Mouse (Mus musculus) cortical plate, adult 2 months (tissue): ENCODE measurements around the gene Vamp2. TPM values are rescaled to one million over a fixed set of nuclear protein-coding genes. Genes with fewer than 3 reads are reported as not detected.

Source experiments
- H3K27ac ChIP-seq: fragments of 200-500 bp; 2 replicates; pipeline ENCODE4 v1.5.1; 2012; ENCODE audit warnings: low read length, control low read depth, inconsistent platforms; ENCODE audit not compliant: insufficient read depth
- H3K4me1 ChIP-seq: fragments of 200-500 bp; 2 replicates; pipeline ENCODE4 v1.6.1; 2011; ENCODE audit warnings: low read length; ENCODE audit not compliant: control insufficient read depth, insufficient read depth
- H3K4me3 ChIP-seq: fragments of 200-500 bp; 2 replicates; pipeline ENCODE4 v1.5.1; 2011; ENCODE audit warnings: mild to moderate bottlenecking, low read length, control low read depth; ENCODE audit not compliant: insufficient read depth
- CTCF ChIP-seq: fragments of 200-500 bp; IDR thresholded peaks from 2 replicates; pipeline ENCODE4 v1.5.1; 2011; ENCODE audit warnings: mild to moderate bottlenecking, control low read depth, low read length; ENCODE audit not compliant: insufficient read depth; ENCODE audit errors: extremely low read depth
- POLR2A ChIP-seq: fragments of 200-500 bp; IDR thresholded peaks from 2 replicates; pipeline ENCODE4 v1.6.1; 2011; ENCODE audit warnings: mild to moderate bottlenecking, low read length, control low read depth; ENCODE audit not compliant: insufficient read depth; ENCODE audit errors: extremely low read depth
- polyA plus RNA-seq: library from polyadenylated mRNA; depleted of rRNA; stranded (reverse); fragments of >200 nt; gene quantifications from 2 replicates; pipeline ENCODE4 v1.2.3, GENCODE M21; 2012

The Vamp2 gene
- polyA plus RNA-seq, 1 experiment: 1,156 TPM

GRCm38 (mm10) chr11:69098039-69098761 is 9.9 kb downstream of the Vamp2 start:
- H3K27ac ChIP-seq: peak overlapping the region; percentile 98

GRCm38 (mm10) chr11:69098762-69099091 is 10.4 kb downstream of the Vamp2 start:
- TF ChIP-seq CTCF: no peak
- TF ChIP-seq POLR2A: peak; percentile 84
- H3K27ac ChIP-seq: peak overlapping the region; percentile 98
- H3K4me3 ChIP-seq: peak overlapping the region; percentile 68
- H3K4me1 ChIP-seq: peaks cover 4% of the 10 kb centered on the region

More at GRCm38 (mm10) chr11:69098039-69098761, 9.9 kb downstream of the Vamp2 start:
- Histone ChIP-seq H3K4me3 (peak overlapping the region; percentile 68), H3K4me1 (peaks cover 4% of the 10 kb centered on the region)
- TF ChIP-seq CTCF (no peak), POLR2A (no peak)

GRCm38 (mm10) chr11:69099177-69099914 is 11.1 kb downstream of the Vamp2 start:
- Histone ChIP-seq H3K4me3 (peak overlapping the region; percentile 68), H3K4me1 (peaks cover 4% of the 10 kb centered on the region), H3K27ac (peak overlapping the region; percentile 86)
- TF ChIP-seq POLR2A (no peak), CTCF (no peak)

GRCm38 (mm10) chr11:69099915-69100345 is 11.6 kb downstream of the Vamp2 start:
- TF ChIP-seq POLR2A (peak; percentile 93), CTCF (no peak)
- Histone ChIP-seq H3K4me1 (peaks cover 4% of the 10 kb centered on the region), H3K27ac (peak overlapping the region; percentile 86), H3K4me3 (peak overlapping the region; percentile 68)

GRCm38 (mm10) chr11:69100639-69101360 is 12.5 kb downstream of the Vamp2 start:
- TF ChIP-seq CTCF (no peak), POLR2A (no peak)
- Histone ChIP-seq H3K4me1 (peaks cover 4% of the 10 kb centered on the region), H3K4me3 (peak overlapping the region; percentile 68), H3K27ac (peak overlapping the region; percentile 61)

- Histone ChIP-seq H3K4me3 (no peak overlapping the region), H3K27ac (no peak overlapping the region), H3K4me1 (peaks cover 4% of the 10 kb centered on the region)
- TF ChIP-seq CTCF (no peak), POLR2A (no peak)
Measured at GRCm38 (mm10) chr11:69101604-69102402, 13.5 kb downstream of the Vamp2 start.

GRCm38 (mm10) chr11:69102403-69102725 is 14.1 kb downstream of the Vamp2 start:
- no peak overlapping the region for H3K27ac ChIP-seq
- peaks cover 4% of the 10 kb centered on the region for H3K4me1 ChIP-seq
- TF ChIP-seq POLR2A (no peak), CTCF (no peak)
- H3K4me3 ChIP-seq: no peak overlapping the region

GRCm38 (mm10) chr11:69103121-69103520 is 14.8 kb downstream of the Vamp2 start:
- no peak for TF ChIP-seq CTCF
- TF ChIP-seq POLR2A: no peak
- H3K27ac ChIP-seq: no peak overlapping the region
- peaks cover 4% of the 10 kb centered on the region for H3K4me1 ChIP-seq
- no peak overlapping the region for H3K4me3 ChIP-seq

- Histone ChIP-seq H3K4me3 (no peak overlapping the region), H3K27ac (no peak overlapping the region), H3K4me1 (peaks cover 2% of the 10 kb centered on the region; the same call in 1 of the 2 replicates)
- TF ChIP-seq POLR2A: no peak
- no peak for TF ChIP-seq CTCF
Measured at GRCm38 (mm10) chr11:69103531-69104435, 15.5 kb downstream of the Vamp2 start.
